Mouse (Mus musculus) splenic B cell, adult 2 months (primary cell): ENCODE measurements around the gene Fam185a.

Source experiments
- DNase-seq: peaks from one replicate; pipeline ENCODE4 v3.0.0-alpha.2; 2011; ENCODE audit warnings: low read depth, low spot score
- H3K27me3 ChIP-seq: 2 replicates; pipeline ENCODE4 v1.6.1; 2012; ENCODE audit warnings: mild to moderate bottlenecking, low read length, moderate library complexity, mixed read lengths; ENCODE audit not compliant: control insufficient read depth, poor library complexity, insufficient read depth, severe bottlenecking
- H3K36me3 ChIP-seq: 2 replicates; pipeline ENCODE4 v1.6.1; 2012; ENCODE audit warnings: mild to moderate bottlenecking, low read length, moderate library complexity, mixed read lengths; ENCODE audit not compliant: control insufficient read depth, poor library complexity, insufficient read depth, severe bottlenecking

The Fam185a gene

GRCm38 (mm10) chr5:21395205-21395840 lies 29.4 kb upstream of the Fam185a start:
- peak; percentile 30 for DNase-seq
- H3K36me3 ChIP-seq, result no peaks in the 10 kb centered on the region
- H3K27me3 ChIP-seq, result no peaks in the 10 kb centered on the region

GRCm38 (mm10) chr5:21411261-21411666 lies 13.5 kb upstream of the Fam185a start:
- peak; percentile 92 for DNase-seq
- no peaks in the 10 kb centered on the region for H3K36me3 ChIP-seq
- H3K27me3 ChIP-seq, result no peaks in the 10 kb centered on the region

DNA sequence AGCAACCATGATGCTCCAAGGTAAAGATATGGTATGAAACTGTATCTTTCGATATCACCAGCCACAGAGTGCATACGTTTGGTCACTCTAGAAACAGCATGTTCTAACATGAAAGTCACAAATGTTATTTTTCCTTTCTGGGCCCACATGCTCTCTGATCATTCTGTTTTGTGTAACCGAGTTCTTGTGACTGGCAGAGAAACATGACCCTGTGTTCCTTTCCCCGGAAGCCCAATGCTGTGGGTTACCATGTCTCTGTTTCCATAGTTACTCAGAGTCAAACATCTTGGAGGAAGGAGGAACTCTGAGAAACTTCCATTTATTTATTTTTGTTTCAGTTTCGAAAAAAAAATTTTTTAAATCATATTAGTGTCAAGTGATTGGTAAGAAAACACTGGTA lies 12.7 kb upstream of the Fam185a start:
- H3K27me3 ChIP-seq, result no peaks in the 10 kb centered on the region
- peak; percentile 80 for DNase-seq
- H3K36me3 ChIP-seq, result no peaks in the 10 kb centered on the region

GRCm38 (mm10) chr5:21413322-21413721 lies 11.4 kb upstream of the Fam185a start:
- DNase-seq, result no peak
- Histone ChIP-seq H3K27me3 (no peaks in the 10 kb centered on the region), H3K36me3 (no peaks in the 10 kb centered on the region)

DNA sequence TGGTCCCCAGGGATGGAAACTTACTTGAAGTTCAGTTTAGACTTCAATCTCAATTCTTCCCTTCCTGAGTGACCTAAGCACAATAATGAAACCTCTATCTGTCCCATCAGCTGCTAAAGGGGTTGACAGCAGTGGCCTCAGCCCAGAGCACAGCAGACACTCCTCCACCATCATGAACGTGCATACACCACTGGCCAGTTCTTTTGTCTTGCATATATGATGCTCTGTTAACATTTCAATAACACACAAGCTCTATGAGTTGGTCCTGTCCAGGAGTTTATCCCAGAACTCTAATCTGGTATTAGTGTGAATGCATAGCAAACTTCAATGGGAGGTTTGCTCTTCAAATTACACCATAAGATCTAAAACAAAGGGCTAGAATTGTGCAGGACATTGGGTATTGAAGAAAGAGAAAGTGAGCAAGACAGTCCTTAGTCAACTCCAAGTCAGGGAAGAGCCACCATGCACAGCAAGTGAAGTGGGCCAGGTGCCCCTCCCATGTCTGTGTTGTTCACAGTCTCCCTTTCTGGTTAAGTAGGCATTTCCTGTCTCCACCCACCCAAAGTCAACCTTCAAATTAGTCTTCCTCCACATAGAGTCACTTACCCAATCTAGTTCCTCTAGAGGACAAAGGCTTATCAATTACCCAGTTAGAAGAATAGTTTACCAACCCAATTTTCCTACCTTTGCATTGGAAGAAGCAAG lies 10.5 kb upstream of the Fam185a start:
- Histone ChIP-seq H3K36me3 (no peaks in the 10 kb centered on the region), H3K27me3 (no peaks in the 10 kb centered on the region)
- peak; percentile 45 for DNase-seq

DNA sequence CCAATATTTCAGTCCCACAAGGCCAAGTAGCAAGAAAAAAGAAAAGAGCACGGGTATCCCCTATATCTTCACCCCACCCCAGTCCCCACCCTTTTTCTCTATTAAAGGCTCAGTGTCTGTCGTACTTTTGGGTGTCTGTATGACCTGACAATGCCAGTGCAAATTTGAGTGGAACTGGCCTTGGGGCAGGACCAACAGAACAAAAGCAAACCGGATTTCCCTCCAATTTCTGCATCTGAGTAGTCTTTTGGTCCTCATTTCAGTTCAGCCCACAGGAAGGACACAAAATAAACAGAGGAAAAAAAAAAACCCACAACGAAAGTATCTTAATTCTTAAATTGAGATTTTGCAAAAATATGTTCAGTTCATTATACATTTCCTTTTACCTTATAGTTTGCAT lies 6.1 kb upstream of the Fam185a start:
- no peak for DNase-seq
- Histone ChIP-seq H3K36me3 (no peaks in the 10 kb centered on the region), H3K27me3 (no peaks in the 10 kb centered on the region)

GRCm38 (mm10) chr5:21420609-21421008 lies 4.1 kb upstream of the Fam185a start:
- DNase-seq, result peak; percentile 80
- no peaks in the 10 kb centered on the region for H3K36me3 ChIP-seq
- no peaks in the 10 kb centered on the region for H3K27me3 ChIP-seq

- Histone ChIP-seq H3K27me3 (no peaks in the 10 kb centered on the region), H3K36me3 (no peaks in the 10 kb centered on the region)
- peak; percentile 55 for DNase-seq
Observed at GRCm38 (mm10) chr5:21426666-21427065, 1.9 kb downstream of the Fam185a start.

- Histone ChIP-seq H3K36me3 (peaks cover 3% of the 10 kb centered on the region; the same call in 1 of the 2 replicates), H3K27me3 (no peaks in the 10 kb centered on the region)
- DNase-seq, result peak; percentile 61
Observed at GRCm38 (mm10) chr5:21434148-21434929, 9.6 kb downstream of the Fam185a start.

DNA sequence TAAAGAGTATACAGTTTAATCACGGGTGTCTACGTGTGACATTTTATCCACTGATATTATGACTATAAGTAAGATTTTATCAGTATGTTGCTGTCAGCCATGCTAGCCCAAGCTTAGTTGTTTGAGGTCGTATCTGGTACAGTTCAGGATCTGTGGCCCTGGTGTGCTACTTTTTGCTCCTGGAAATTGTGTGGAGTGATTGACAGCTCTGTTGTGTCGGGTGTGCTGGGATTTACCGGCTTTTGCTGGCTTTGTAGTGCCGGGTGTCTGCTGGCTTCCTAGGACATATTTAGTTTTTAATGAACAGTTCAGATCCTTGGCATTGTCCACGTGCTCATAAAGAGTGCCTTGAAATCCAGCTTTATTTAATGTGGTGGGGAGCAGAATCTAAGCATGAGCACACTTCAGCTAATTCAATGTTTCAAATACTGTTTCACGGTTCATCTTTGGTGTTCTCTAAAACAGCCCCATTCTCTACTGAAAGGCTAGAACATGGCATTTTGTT lies 11.8 kb downstream of the Fam185a start:
- peaks cover 3% of the 10 kb centered on the region; the same call in 1 of the 2 replicates for H3K36me3 ChIP-seq
- H3K27me3 ChIP-seq, result no peaks in the 10 kb centered on the region
- no peak for DNase-seq

GRCm38 (mm10) chr5:21438428-21438827 lies 13.7 kb downstream of the Fam185a start:
- H3K27me3 ChIP-seq, result no peaks in the 10 kb centered on the region
- DNase-seq, result no peak

GRCm38 (mm10) chr5:21439446-21440110 lies 14.8 kb downstream of the Fam185a start:
- no peak for DNase-seq
- Histone ChIP-seq H3K27me3 (no peaks in the 10 kb centered on the region), H3K36me3 (peaks cover 3% of the 10 kb centered on the region; the same call in 1 of the 2 replicates)

More at GRCm38 (mm10) chr5:21438428-21438827, 13.7 kb downstream of the Fam185a start:
- peaks cover 3% of the 10 kb centered on the region; the same call in 1 of the 2 replicates for H3K36me3 ChIP-seq

- peak; percentile 65 for DNase-seq
- H3K36me3 ChIP-seq, result no peaks in the 10 kb centered on the region
- H3K27me3 ChIP-seq, result no peaks in the 10 kb centered on the region
Observed at GRCm38 (mm10) chr5:21440833-21441530, 16.2 kb downstream of the Fam185a start.

- H3K36me3 ChIP-seq, result no peaks in the 10 kb centered on the region
- DNase-seq, result no peak
- no peaks in the 10 kb centered on the region for H3K27me3 ChIP-seq
Observed at GRCm38 (mm10) chr5:21467387-21467786, 42.6 kb downstream of the Fam185a start.
